Mouse (Mus musculus): ENCODE measurements around the gene Tekt3. TPM values are rescaled to one million over a fixed set of nuclear protein-coding genes. Genes with fewer than 3 reads are reported as not detected.
A peak's percentile ranks its signal among the peaks of the same experiment; 100 is the strongest.

Tekt3 gene
- polyA plus RNA-seq, 1 experiment from 2014 or later, result not detected

GRCm38 (mm10) chr11:63029148-63029714 lies 32.2 kb upstream of the Tekt3 start:
- DNase-seq (ENCODE audit: low read depth, low spot score) (peak; percentile 61), ATAC-seq (no peak)
- TF ChIP-seq CTCF (IDR thresholded peaks at IDR 0.05), result no peak
- POLR2A ChIA-PET, result no interaction called here
- in situ Hi-C loops (cut with MboI; ENCODE audit: low pct_unique_long_range_greater_than_20kb), result loop anchor here (10.0 kb wide), 1 partner anchor 106 kb away; no protein-coding TSS in a partner anchor
- CTCF ChIA-PET, result no interaction called here
- no peaks in the 10 kb centered on the region for H3K27me3 ChIP-seq

DNA sequence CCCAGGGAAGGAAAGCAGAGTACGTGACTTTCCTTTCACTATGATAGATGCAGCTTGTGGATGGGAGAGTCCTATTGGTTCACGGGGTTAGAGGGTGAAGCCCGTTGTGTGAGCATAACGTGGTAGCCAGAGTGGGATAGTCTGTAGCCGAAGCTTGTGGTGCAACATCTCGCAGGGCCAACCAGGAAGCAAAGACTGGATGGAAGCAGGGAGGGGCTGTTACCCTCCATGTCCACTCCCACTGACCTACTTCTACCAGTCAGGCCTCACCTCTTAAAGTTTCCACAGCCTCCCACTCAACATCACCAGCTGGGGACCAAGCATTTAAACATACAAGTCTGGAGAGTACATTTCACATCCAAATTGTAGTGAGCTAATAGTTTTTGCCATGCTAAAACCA lies 31.7 kb upstream of the Tekt3 start:
- in situ Hi-C loops (cut with MboI; ENCODE audit: low pct_unique_long_range_greater_than_20kb), result loop anchor here (10.0 kb wide), 1 partner anchor 105 kb away; no protein-coding TSS in a partner anchor
- ATAC-seq (no peak), DNase-seq (ENCODE audit: low read depth, low spot score) (no peak)
- no peaks in the 10 kb centered on the region for H3K27me3 ChIP-seq
- POLR2A ChIA-PET, result no interaction called here
- CTCF ChIA-PET, result no interaction called here
- TF ChIP-seq CTCF (IDR thresholded peaks at IDR 0.05), result no peak

- TF ChIP-seq CTCF (IDR thresholded peaks at IDR 0.05), result no peak
- ATAC-seq, result no peak
- no peaks in the 10 kb centered on the region for H3K27me3 ChIP-seq
- DNase-seq (ENCODE audit: low read depth, low spot score), result no peak
- in situ Hi-C loops (cut with MboI; ENCODE audit: low pct_unique_long_range_greater_than_20kb), result no loop called here
- CTCF ChIA-PET, result interaction anchor here (1.2 to 1.4 kb wide), 2 partner anchors 12 to 19 kb away, joined by 3 read pairs; no protein-coding TSS in a partner anchor
- POLR2A ChIA-PET, result no interaction called here
These were observed 25.8 kb upstream of the Tekt3 start for GRCm38 (mm10) chr11:63035420-63036211.

- ATAC-seq, result no peak
- no peak for TF ChIP-seq CTCF (IDR thresholded peaks at IDR 0.05)
- ChIA-PET POLR2A (interaction anchor here (0.5 kb wide), 1 partner anchor 26 kb away, joined by 4 read pairs; no protein-coding TSS in a partner anchor), CTCF (no interaction called here)
- no peaks in the 10 kb centered on the region for H3K27me3 ChIP-seq
- no peak for DNase-seq (ENCODE audit: low read depth, low spot score)
- in situ Hi-C loops (cut with MboI; ENCODE audit: low pct_unique_long_range_greater_than_20kb), result no loop called here
These were observed 21.3 kb upstream of the Tekt3 start for GRCm38 (mm10) chr11:63040002-63040661.

DNA sequence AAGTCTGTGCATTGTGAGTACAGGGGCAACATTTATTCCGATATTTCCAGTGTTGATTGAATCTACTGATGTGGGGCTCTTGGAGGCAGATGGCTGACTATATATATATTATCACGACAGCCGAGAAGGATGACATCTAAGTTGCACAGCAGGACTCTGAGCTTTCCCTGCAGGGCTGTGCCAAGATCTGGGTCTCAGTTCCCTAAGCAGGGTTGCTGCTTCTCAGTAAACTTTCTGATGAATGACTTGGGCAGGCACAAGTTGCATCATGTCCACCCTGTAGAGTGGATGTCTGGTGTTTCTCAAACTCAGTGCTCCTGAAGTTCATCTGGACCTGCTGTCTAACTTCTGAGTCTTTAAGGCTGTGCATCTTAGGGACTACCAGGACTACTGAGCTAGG lies 15.7 kb upstream of the Tekt3 start:
- DNase-seq (ENCODE audit: low read depth, low spot score), result no peak
- in situ Hi-C loops (cut with MboI; ENCODE audit: low pct_unique_long_range_greater_than_20kb), result no loop called here
- ChIA-PET CTCF (no interaction called here), POLR2A (no interaction called here)
- no peak for ATAC-seq
- no peaks in the 10 kb centered on the region for H3K27me3 ChIP-seq
- TF ChIP-seq CTCF (IDR thresholded peaks at IDR 0.05), result no peak

DNA sequence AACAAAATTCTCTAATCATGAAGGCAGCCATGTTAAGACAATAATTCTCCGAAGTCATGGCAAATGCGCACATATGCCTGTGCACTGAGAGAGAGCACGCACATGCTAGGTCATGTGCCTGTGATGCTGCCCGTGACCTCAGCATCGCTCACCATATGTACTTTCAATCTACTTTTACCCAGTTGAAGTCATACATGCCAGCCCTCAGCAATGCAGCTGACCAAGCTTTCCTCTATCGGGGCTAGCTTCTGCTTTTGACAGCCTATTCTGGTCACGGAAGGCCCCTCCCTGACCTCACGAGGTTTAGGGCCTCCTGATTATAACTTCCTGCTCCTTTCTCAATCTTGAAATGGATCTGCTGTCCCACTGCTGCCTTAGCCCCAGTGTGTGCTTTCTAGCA lies 15.1 kb upstream of the Tekt3 start:
- POLR2A ChIA-PET, result no interaction called here
- DNase-seq (ENCODE audit: low read depth, low spot score) (no peak), ATAC-seq (no peak)
- in situ Hi-C loops (cut with MboI; ENCODE audit: low pct_unique_long_range_greater_than_20kb), result no loop called here
- H3K27me3 ChIP-seq, result no peaks in the 10 kb centered on the region
- CTCF ChIA-PET, result no interaction called here
- TF ChIP-seq CTCF (IDR thresholded peaks at IDR 0.05), result no peak

DNA sequence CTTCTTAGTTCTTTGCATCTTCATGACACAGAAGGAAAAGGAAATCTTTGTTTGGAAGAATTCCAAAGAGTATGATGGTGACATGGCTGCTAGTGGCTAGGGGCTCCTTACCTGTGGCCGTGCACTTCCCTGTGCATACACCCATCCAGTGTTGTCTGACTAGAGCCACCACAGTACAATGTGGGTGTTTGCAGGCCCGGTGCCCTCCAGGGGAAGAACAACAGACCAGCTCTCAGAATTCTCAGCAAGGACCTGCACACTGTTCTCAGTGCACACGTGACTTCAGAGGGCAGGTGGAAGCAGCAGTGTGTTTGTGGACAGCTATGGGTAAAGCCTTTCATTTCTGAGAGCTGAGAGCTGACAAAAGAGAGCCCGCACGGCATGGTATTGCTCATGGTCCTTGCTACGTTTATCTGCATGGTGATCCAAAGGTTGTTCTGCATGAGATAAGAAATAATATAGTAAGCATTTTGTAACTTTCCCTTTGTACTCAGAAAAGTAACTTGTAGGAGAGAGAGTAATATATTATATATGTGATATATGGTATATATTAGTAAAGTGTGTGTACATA lies 11.0 kb upstream of the Tekt3 start:
- POLR2A ChIA-PET, result no interaction called here
- TF ChIP-seq CTCF (IDR thresholded peaks at IDR 0.05), result no peak
- in situ Hi-C loops (cut with MboI; ENCODE audit: low pct_unique_long_range_greater_than_20kb), result no loop called here
- no peak for ATAC-seq
- DNase-seq (ENCODE audit: low read depth, low spot score), result no peak
- no peaks in the 10 kb centered on the region for H3K27me3 ChIP-seq
- CTCF ChIA-PET, result no interaction called here

GRCm38 (mm10) chr11:63051041-63051440 lies 10.4 kb upstream of the Tekt3 start:
- in situ Hi-C loops (cut with MboI; ENCODE audit: low pct_unique_long_range_greater_than_20kb), result no loop called here
- ATAC-seq (no peak), DNase-seq (ENCODE audit: low read depth, low spot score) (no peak)
- ChIA-PET POLR2A (no interaction called here), CTCF (no interaction called here)
- no peak for TF ChIP-seq CTCF (IDR thresholded peaks at IDR 0.05)
- no peaks in the 10 kb centered on the region for H3K27me3 ChIP-seq

DNA sequence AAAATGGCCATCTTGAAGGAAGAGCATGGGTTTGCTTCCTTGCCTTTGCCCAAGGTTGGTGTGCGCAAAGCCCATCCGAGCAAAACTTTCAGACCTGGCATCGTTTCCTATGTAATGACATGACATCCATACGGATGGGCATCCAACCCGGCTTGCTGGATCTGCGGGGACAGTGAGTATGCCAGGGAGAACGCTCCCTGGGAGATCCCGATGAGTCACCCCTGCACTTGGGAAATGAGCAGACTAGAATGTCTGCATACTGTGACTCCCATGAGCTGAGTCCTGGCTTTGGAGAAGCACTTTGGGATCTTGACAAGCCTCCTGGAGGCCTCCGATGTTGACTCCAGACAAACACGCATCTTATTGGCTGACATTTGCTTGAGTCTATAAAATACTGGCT lies 9.5 kb upstream of the Tekt3 start:
- in situ Hi-C loops (cut with MboI; ENCODE audit: low pct_unique_long_range_greater_than_20kb), result no loop called here
- DNase-seq (ENCODE audit: low read depth, low spot score) (no peak), ATAC-seq (peak; percentile 82)
- ChIA-PET CTCF (no interaction called here), POLR2A (interaction anchor here (0.6 kb wide), 1 partner anchor 98 kb away, joined by 3 read pairs; no protein-coding TSS in a partner anchor)
- H3K27me3 ChIP-seq, result no peaks in the 10 kb centered on the region
- no peak for TF ChIP-seq CTCF (IDR thresholded peaks at IDR 0.05)

DNA sequence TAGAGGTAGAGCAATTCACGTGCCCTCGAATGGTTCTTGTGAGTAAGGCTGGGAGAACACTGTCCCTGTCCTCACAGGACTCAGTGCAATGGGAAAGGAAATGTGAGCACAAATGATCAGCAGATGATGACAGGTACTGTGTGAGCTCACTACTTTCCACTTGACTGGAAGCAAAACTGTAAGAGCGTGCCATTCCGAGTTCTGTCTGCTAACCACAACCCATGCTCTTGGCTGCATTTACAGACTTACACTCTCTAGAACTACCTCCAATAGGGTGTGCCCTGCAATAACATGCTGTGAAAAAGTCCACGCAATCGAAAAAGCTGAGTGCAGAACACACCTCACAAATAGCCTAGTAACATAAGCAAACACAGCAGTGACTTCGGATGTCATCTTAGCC lies 5.9 kb upstream of the Tekt3 start:
- ChIA-PET CTCF (interaction anchor here (0.6 to 1.6 kb wide), 3 partner anchors 11 to 75 kb away, joined by 3 to 4 read pairs (median 3); no protein-coding TSS in a partner anchor), POLR2A (interaction anchor here (0.8 to 1.2 kb wide), 2 partner anchors 8 to 17 kb away, joined by 3 read pairs; no protein-coding TSS in a partner anchor)
- no peaks in the 10 kb centered on the region for H3K27me3 ChIP-seq
- no peak for TF ChIP-seq CTCF (IDR thresholded peaks at IDR 0.05)
- in situ Hi-C loops (cut with MboI; ENCODE audit: low pct_unique_long_range_greater_than_20kb), result no loop called here
- DNase-seq (ENCODE audit: low read depth, low spot score), result no peak
- ATAC-seq, result peak; percentile 42
